Mouse (Mus musculus): Measurements from ENCODE around the gene Cd79b. TPM values are rescaled to one million over a fixed set of nuclear protein-coding genes. Genes with fewer than 3 reads are reported as not detected.

The Cd79b gene
- total and polyA plus RNA-seq, 2 experiments from 2014 or later = 0.63 to 1.7 TPM

- H3K27ac ChIP-seq = no peak overlapping the region
- no peaks in the 10 kb centered on the region for H3K36me3 ChIP-seq (ENCODE audit: insufficient read depth, low read length)
- H3K9me3 ChIP-seq (ENCODE audit: low read length) = no peaks in the 10 kb centered on the region
- WGBS = 92% methylated on average over 5 of the region's 5 CpGs
- no peak overlapping the region for H3K9ac ChIP-seq (replicated peaks; ENCODE audit: low read length)
- no peak overlapping the region for H3K4me2 ChIP-seq (ENCODE audit: low read depth, low read length)
- no peak overlapping the region for H3K4me3 ChIP-seq (ENCODE audit: low read length)
- H3K27me3 ChIP-seq (ENCODE audit: insufficient read depth, low read length) = no peaks in the 10 kb centered on the region
- no peaks in the 10 kb centered on the region for H3K4me1 ChIP-seq (ENCODE audit: insufficient read depth, low read length)
- ATAC-seq (no peak), DNase-seq (ENCODE audit: low spot score) (no peak)
- no peak for TF ChIP-seq CTCF (IDR thresholded peaks at IDR 0.05; ENCODE audit: low read depth)
Measured at GRCm38 (mm10) chr11:106290376-106290775, 24.2 kb downstream of the Cd79b start.

- peak; percentile 84 for DNase-seq (ENCODE audit: low spot score)
Measured at GRCm38 (mm10) chr11:106289369-106289768, 25.2 kb downstream of the Cd79b start.

GRCm38 (mm10) chr11:106286987-106287386 lies 27.6 kb downstream of the Cd79b start:
- Histone ChIP-seq H3K27ac (no peak overlapping the region; the same call in 1 of the 2 replicates), H3K27me3 (ENCODE audit: insufficient read depth, low read length) (no peaks in the 10 kb centered on the region), H3K4me1 (ENCODE audit: insufficient read depth, low read length) (no peaks in the 10 kb centered on the region), H3K4me2 (ENCODE audit: low read depth, low read length) (no peak overlapping the region), H3K9ac (replicated peaks; ENCODE audit: low read length) (no peak overlapping the region), H3K4me3 (ENCODE audit: low read length) (no peak overlapping the region), H3K9me3 (ENCODE audit: low read length) (no peaks in the 10 kb centered on the region), H3K36me3 (ENCODE audit: insufficient read depth, low read length) (no peaks in the 10 kb centered on the region)
- ATAC-seq (no peak), DNase-seq (ENCODE audit: low spot score) (no peak)
- no peak for TF ChIP-seq CTCF (IDR thresholded peaks at IDR 0.05; ENCODE audit: low read depth)
- 57% methylated on average over 11 of the region's 11 CpGs for WGBS

More at GRCm38 (mm10) chr11:106289369-106289768, 25.2 kb downstream of the Cd79b start:
- Histone ChIP-seq H3K27ac (no peak overlapping the region), H3K27me3 (ENCODE audit: insufficient read depth, low read length) (no peaks in the 10 kb centered on the region), H3K4me1 (ENCODE audit: insufficient read depth, low read length) (no peaks in the 10 kb centered on the region), H3K9me3 (ENCODE audit: low read length) (no peaks in the 10 kb centered on the region), H3K4me3 (ENCODE audit: low read length) (no peak overlapping the region), H3K4me2 (ENCODE audit: low read depth, low read length) (no peak overlapping the region), H3K36me3 (ENCODE audit: insufficient read depth, low read length) (no peaks in the 10 kb centered on the region), H3K9ac (replicated peaks; ENCODE audit: low read length) (no peak overlapping the region)
- peak; percentile 45; the same call in 1 of the 2 replicates for ATAC-seq
- TF ChIP-seq CTCF (IDR thresholded peaks at IDR 0.05; ENCODE audit: low read depth) = peak; percentile 62
- 44% methylated on average over 8 of the region's 8 CpGs for WGBS

- H3K36me3 ChIP-seq (ENCODE audit: insufficient read depth, low read length) = no peaks in the 10 kb centered on the region
- ATAC-seq (no peak), DNase-seq (ENCODE audit: low spot score) (no peak)
- H3K4me3 ChIP-seq (ENCODE audit: low read length) = no peak overlapping the region
- TF ChIP-seq CTCF (IDR thresholded peaks at IDR 0.05; ENCODE audit: low read depth) = no peak
- WGBS = 78% methylated on average over 7 of the region's 7 CpGs
- no peak overlapping the region for H3K9ac ChIP-seq (replicated peaks; ENCODE audit: low read length)
- no peaks in the 10 kb centered on the region for H3K27me3 ChIP-seq (ENCODE audit: insufficient read depth, low read length)
- H3K4me1 ChIP-seq (ENCODE audit: insufficient read depth, low read length) = no peaks in the 10 kb centered on the region
- H3K4me2 ChIP-seq (ENCODE audit: low read depth, low read length) = no peak overlapping the region
- no peak overlapping the region for H3K27ac ChIP-seq
- H3K9me3 ChIP-seq (ENCODE audit: low read length) = no peaks in the 10 kb centered on the region
Measured at GRCm38 (mm10) chr11:106286206-106286605, 28.4 kb downstream of the Cd79b start.

GRCm38 (mm10) chr11:106284126-106284525 lies 30.4 kb downstream of the Cd79b start:
- no peaks in the 10 kb centered on the region for H3K9me3 ChIP-seq (ENCODE audit: low read length)
- H3K36me3 ChIP-seq (ENCODE audit: insufficient read depth, low read length) = no peaks in the 10 kb centered on the region
- H3K9ac ChIP-seq (replicated peaks; ENCODE audit: low read length) = no peak overlapping the region
- H3K27me3 ChIP-seq (ENCODE audit: insufficient read depth, low read length) = no peaks in the 10 kb centered on the region
- 37% methylated on average over 8 of the region's 8 CpGs for WGBS
- H3K27ac ChIP-seq = no peak overlapping the region
- H3K4me3 ChIP-seq (ENCODE audit: low read length) = no peak overlapping the region
- H3K4me1 ChIP-seq (ENCODE audit: insufficient read depth, low read length) = no peaks in the 10 kb centered on the region
- no peak overlapping the region for H3K4me2 ChIP-seq (ENCODE audit: low read depth, low read length)
- DNase-seq (ENCODE audit: low spot score) (no peak), ATAC-seq (no peak)
- no peak for TF ChIP-seq CTCF (IDR thresholded peaks at IDR 0.05; ENCODE audit: low read depth)

- H3K36me3 ChIP-seq (ENCODE audit: insufficient read depth, low read length) = no peaks in the 10 kb centered on the region
- ATAC-seq = no peak
- H3K4me2 ChIP-seq (ENCODE audit: low read depth, low read length) = no peak overlapping the region
- TF ChIP-seq CTCF (IDR thresholded peaks at IDR 0.05; ENCODE audit: low read depth) = no peak
- no peak for DNase-seq (ENCODE audit: low spot score)
- H3K4me3 ChIP-seq (ENCODE audit: low read length) = no peak overlapping the region
- H3K4me1 ChIP-seq (ENCODE audit: insufficient read depth, low read length) = no peaks in the 10 kb centered on the region
- H3K9ac ChIP-seq (replicated peaks; ENCODE audit: low read length) = no peak overlapping the region
- 75% methylated on average over 4 of the region's 4 CpGs for WGBS
- no peaks in the 10 kb centered on the region for H3K27me3 ChIP-seq (ENCODE audit: insufficient read depth, low read length)
- H3K9me3 ChIP-seq (ENCODE audit: low read length) = no peaks in the 10 kb centered on the region
- H3K27ac ChIP-seq = no peak overlapping the region
Measured at GRCm38 (mm10) chr11:106283371-106283770, 31.2 kb downstream of the Cd79b start.

- Histone ChIP-seq H3K36me3 (ENCODE audit: insufficient read depth, low read length) (no peaks in the 10 kb centered on the region), H3K27ac (no peak overlapping the region), H3K4me2 (ENCODE audit: low read depth, low read length) (no peak overlapping the region), H3K9ac (replicated peaks; ENCODE audit: low read length) (no peak overlapping the region), H3K4me3 (ENCODE audit: low read length) (no peak overlapping the region), H3K4me1 (ENCODE audit: insufficient read depth, low read length) (no peaks in the 10 kb centered on the region), H3K9me3 (ENCODE audit: low read length) (no peaks in the 10 kb centered on the region), H3K27me3 (ENCODE audit: insufficient read depth, low read length) (no peaks in the 10 kb centered on the region)
- no peak for DNase-seq (ENCODE audit: low spot score)
- TF ChIP-seq CTCF (IDR thresholded peaks at IDR 0.05; ENCODE audit: low read depth) = no peak
- no peak for ATAC-seq
- WGBS = 89% methylated on average over 6 of the region's 6 CpGs
Measured at GRCm38 (mm10) chr11:106282452-106282851, 32.1 kb downstream of the Cd79b start.
